Mouse (Mus musculus): ENCODE measurements at regions not wholly inside any gene's neighbourhood (a gene's known extent, or its start where the extent isn't known, plus 50 kb on each side); places are given as distances from the start of the nearest gene placed in this dataset.

GRCm38 (mm10) chrX:99220674-99221455 is 84.9 kb downstream of the Efnb1 start:
- DNase-seq (ENCODE audit: low spot score): no peak
- Histone ChIP-seq H3K9me3 (replicated peaks) (no peaks in the 10 kb centered on the region), H3K36me3 (no peaks in the 10 kb centered on the region), H3K27ac (0 out of 2 replicates have a peak overlapping the region, but pooled peaks have one; percentile 19), H3K4me3 (no peak overlapping the region), H3K27me3 (ENCODE audit: low read depth, poor library complexity, severe bottlenecking) (peaks cover 100% of the 10 kb centered on the region), H3K4me1 (peaks cover 66% of the 10 kb centered on the region)
- WGBS: 41% methylated on average over 8 of the region's 8 CpGs

GRCm38 (mm10) chrX:99218213-99218612 is 82.3 kb downstream of the Efnb1 start:
- Histone ChIP-seq H3K27ac (peak overlapping the region; percentile 92), H3K9me3 (replicated peaks) (no peaks in the 10 kb centered on the region), H3K4me3 (no peak overlapping the region; the same call in 1 of the 2 replicates), H3K27me3 (ENCODE audit: low read depth, poor library complexity, severe bottlenecking) (peaks cover 100% of the 10 kb centered on the region), H3K4me1 (peaks cover 77% of the 10 kb centered on the region), H3K36me3 (no peaks in the 10 kb centered on the region)
- 24% methylated on average over 6 of the region's 7 CpGs for WGBS
- peak; percentile 72 for DNase-seq (ENCODE audit: low spot score)

GRCm38 (mm10) chrX:99216633-99217459 is 80.9 kb downstream of the Efnb1 start:
- peak; percentile 61 for DNase-seq (ENCODE audit: low spot score)

GRCm38 (mm10) chrX:99215931-99216330 is 80.0 kb downstream of the Efnb1 start:
- H3K27me3 ChIP-seq (ENCODE audit: low read depth, poor library complexity, severe bottlenecking): peaks cover 100% of the 10 kb centered on the region
- H3K27ac ChIP-seq: peak overlapping the region; percentile 92
- 63% methylated on average over 5 of the region's 5 CpGs for WGBS
- H3K4me3 ChIP-seq: no peak overlapping the region
- DNase-seq (ENCODE audit: low spot score): no peak
- H3K9me3 ChIP-seq (replicated peaks): no peaks in the 10 kb centered on the region
- H3K36me3 ChIP-seq: no peaks in the 10 kb centered on the region
- peaks cover 71% of the 10 kb centered on the region for H3K4me1 ChIP-seq

More at GRCm38 (mm10) chrX:99216633-99217459, 80.9 kb downstream of the Efnb1 start:
- H3K9me3 ChIP-seq (replicated peaks): no peaks in the 10 kb centered on the region
- WGBS: 15% methylated on average over 59 of the region's 60 CpGs
- peaks cover 77% of the 10 kb centered on the region for H3K4me1 ChIP-seq
- H3K4me3 ChIP-seq: peak overlapping the region; percentile 51
- H3K36me3 ChIP-seq: no peaks in the 10 kb centered on the region
- H3K27me3 ChIP-seq (ENCODE audit: low read depth, poor library complexity, severe bottlenecking): peaks cover 100% of the 10 kb centered on the region
- peak overlapping the region; percentile 92 for H3K27ac ChIP-seq

GRCm38 (mm10) chrX:99215111-99215510 is 79.2 kb downstream of the Efnb1 start:
- DNase-seq (ENCODE audit: low spot score): no peak
- H3K36me3 ChIP-seq: no peaks in the 10 kb centered on the region
- H3K27ac ChIP-seq: peak overlapping the region; percentile 36; the same call in 1 of the 2 replicates
- no peaks in the 10 kb centered on the region for H3K9me3 ChIP-seq (replicated peaks)
- no peak overlapping the region for H3K4me3 ChIP-seq
- peaks cover 97% of the 10 kb centered on the region for H3K27me3 ChIP-seq (ENCODE audit: low read depth, poor library complexity, severe bottlenecking)
- peaks cover 63% of the 10 kb centered on the region for H3K4me1 ChIP-seq
- 49% methylated on average over 7 of the region's 7 CpGs for WGBS

- Histone ChIP-seq H3K36me3 (no peaks in the 10 kb centered on the region), H3K9me3 (replicated peaks) (no peaks in the 10 kb centered on the region), H3K4me3 (no peak overlapping the region), H3K27ac (no peak overlapping the region), H3K27me3 (ENCODE audit: low read depth, poor library complexity, severe bottlenecking) (peaks cover 97% of the 10 kb centered on the region), H3K4me1 (peaks cover 49% of the 10 kb centered on the region)
- 67% methylated on average over 6 of the region's 6 CpGs for WGBS
- no peak for DNase-seq (ENCODE audit: low spot score)
Measured at GRCm38 (mm10) chrX:99213565-99214153, 77.7 kb downstream of the Efnb1 start.

- peaks cover 36% of the 10 kb centered on the region for H3K4me1 ChIP-seq
- H3K9me3 ChIP-seq (replicated peaks): no peaks in the 10 kb centered on the region
- peaks cover 100% of the 10 kb centered on the region for H3K27me3 ChIP-seq (ENCODE audit: low read depth, poor library complexity, severe bottlenecking)
- no peak for DNase-seq (ENCODE audit: low spot score)
- 76% methylated on average over 6 of the region's 6 CpGs for WGBS
- H3K36me3 ChIP-seq: no peaks in the 10 kb centered on the region
- no peak overlapping the region for H3K4me3 ChIP-seq
- no peak overlapping the region for H3K27ac ChIP-seq
Measured at GRCm38 (mm10) chrX:99204077-99204476, 68.1 kb downstream of the Efnb1 start.

GRCm38 (mm10) chrX:99201081-99201480 is 65.2 kb downstream of the Efnb1 start:
- peaks cover 61% of the 10 kb centered on the region for H3K4me1 ChIP-seq
- peaks cover 100% of the 10 kb centered on the region for H3K27me3 ChIP-seq (ENCODE audit: low read depth, poor library complexity, severe bottlenecking)
- no peak for DNase-seq (ENCODE audit: low spot score)
- no peaks in the 10 kb centered on the region for H3K9me3 ChIP-seq (replicated peaks)
- 72% methylated on average over 7 of the region's 7 CpGs for WGBS
- no peaks in the 10 kb centered on the region for H3K36me3 ChIP-seq
- H3K4me3 ChIP-seq: no peak overlapping the region
- H3K27ac ChIP-seq: peak overlapping the region; percentile 92; the same call in 1 of the 2 replicates

GRCm38 (mm10) chrX:99199669-99200068 is 63.7 kb downstream of the Efnb1 start:
- Histone ChIP-seq H3K36me3 (no peaks in the 10 kb centered on the region), H3K27me3 (ENCODE audit: low read depth, poor library complexity, severe bottlenecking) (peaks cover 100% of the 10 kb centered on the region), H3K4me1 (peaks cover 71% of the 10 kb centered on the region), H3K4me3 (peak overlapping the region; percentile 35; the same call in 1 of the 2 replicates), H3K9me3 (replicated peaks) (no peaks in the 10 kb centered on the region), H3K27ac (peak overlapping the region; percentile 92)
- no peak for DNase-seq (ENCODE audit: low spot score)
- 48% methylated on average over 5 of the region's 5 CpGs for WGBS

GRCm38 (mm10) chrX:99198961-99199631 is 63.2 kb downstream of the Efnb1 start:
- 18% methylated on average over 28 of the region's 29 CpGs for WGBS
- Histone ChIP-seq H3K27me3 (ENCODE audit: low read depth, poor library complexity, severe bottlenecking) (peaks cover 100% of the 10 kb centered on the region), H3K4me1 (peaks cover 71% of the 10 kb centered on the region), H3K9me3 (replicated peaks) (no peaks in the 10 kb centered on the region), H3K36me3 (no peaks in the 10 kb centered on the region), H3K27ac (peak overlapping the region; percentile 92), H3K4me3 (peak overlapping the region; percentile 35)
- peak; percentile 70 for DNase-seq (ENCODE audit: low spot score)

Measured in limb, embryonic 10.5 days (tissue).